Mouse (Mus musculus): ENCODE results near the gene Mlx. TPM values are rescaled to one million over a fixed set of nuclear protein-coding genes. Genes with fewer than 3 reads are reported as not detected.
A peak's percentile ranks its signal among the peaks of the same experiment; 100 is the strongest.

The Mlx gene
- total and polyA plus RNA-seq, 3 experiments, result 45.2 to 116 (median 51.5) TPM

GRCm38 (mm10) chr11:101115564-101115963, 28.5 kb downstream of the Mlx start:
- no peak overlapping the region; the same call in 1 of the 2 replicates for H3K9ac ChIP-seq (ENCODE audit: insufficient read depth, low read depth)
- H3K9me3 ChIP-seq (replicated peaks; ENCODE audit: low read length), result peaks cover 13% of the 10 kb centered on the region
- DNase-seq (ENCODE audit: extremely low read depth), result peak; percentile 77
- H3K27ac ChIP-seq (ENCODE audit: insufficient read depth, low read depth), result peak overlapping the region; percentile 49
- TF ChIP-seq MAZ (IDR thresholded peaks at IDR 0.05; ENCODE audit: low read depth, low read length) (0 out of 2 replicates have a peak, but pooled peaks have one; percentile 34), MAFK (IDR thresholded peaks at IDR 0.05; ENCODE audit: insufficient replicate concordance, low read length) (peak; percentile 19; the same call in 1 of the 2 replicates), MEF2A (IDR thresholded peaks at IDR 0.05; ENCODE audit: borderline replicate concordance, low read depth, low read length) (peak; percentile 71), RCOR1 (conservative IDR thresholded peaks at IDR 0.05; ENCODE audit: low read depth, low read length) (no peak), PAX5 (IDR thresholded peaks at IDR 0.05; ENCODE audit: low read length) (no peak), NRF1 (IDR thresholded peaks at IDR 0.05; ENCODE audit: low read depth, low read length) (no peak), ZMIZ1 (IDR thresholded peaks at IDR 0.05; ENCODE audit: low read depth, low read length) (no peak), USF2 (conservative IDR thresholded peaks at IDR 0.05; ENCODE audit: low read depth, low read length) (no peak; the same call in 1 of the 2 replicates), NELFE (IDR thresholded peaks at IDR 0.05; ENCODE audit: low read depth, low read length) (no peak), POLR2A (IDR thresholded peaks at IDR 0.05; ENCODE audit: low read depth, low read length) (no peak), MXI1 (IDR thresholded peaks at IDR 0.05; ENCODE audit: low read depth, low read length) (peak; percentile 70; the same call in 1 of the 2 replicates), CTCF (conservative IDR thresholded peaks at IDR 0.05 in 1 of 2, IDR thresholded peaks at IDR 0.05 in 1 of 2; ENCODE audit: low read depth in 2 of 2, low read length in 2 of 2) (no peak), USF1 (IDR thresholded peaks at IDR 0.05; ENCODE audit: low read depth, low read length) (peak; percentile 38; the same call in 1 of the 2 replicates), ETS1 (conservative IDR thresholded peaks at IDR 0.05; ENCODE audit: low read depth, low read length) (peak; percentile 99), IRF4 (IDR thresholded peaks at IDR 0.05; ENCODE audit: low read depth, low read length) (peak; percentile 99), E2F4 (IDR thresholded peaks at IDR 0.05; ENCODE audit: insufficient replicate concordance, low read depth, low read length) (no peak), JUND (conservative IDR thresholded peaks at IDR 0.05; ENCODE audit: low read depth, low read length) (0 out of 2 replicates have a peak, but pooled peaks have one; percentile 34), ZKSCAN1 (IDR thresholded peaks at IDR 0.05; ENCODE audit: borderline replicate concordance, low read depth, low read length) (no peak), HCFC1 (IDR thresholded peaks at IDR 0.05; ENCODE audit: low read depth, low read length) (no peak), EP300 (IDR thresholded peaks at IDR 0.05; ENCODE audit: low read length) (peak; percentile 95), MAX (IDR thresholded peaks at IDR 0.05; ENCODE audit: low read length) (no peak), TBP (conservative IDR thresholded peaks at IDR 0.05; ENCODE audit: low read depth, low read length) (0 out of 2 replicates have a peak, but pooled peaks have one; percentile 10), ZC3H11A (IDR thresholded peaks at IDR 0.05; ENCODE audit: low read depth, low read length) (no peak), MYC (IDR thresholded peaks at IDR 0.05; ENCODE audit: low read depth, low read length) (peak; percentile 39), TCF12 (IDR thresholded peaks at IDR 0.05; ENCODE audit: low read depth, low read length) (peak; percentile 78), BHLHE40 (IDR thresholded peaks at IDR 0.05; ENCODE audit: low read depth, low read length) (peak; percentile 98), SIN3A (IDR thresholded peaks at IDR 0.05; ENCODE audit: low read length) (peak; percentile 99), CHD2 (IDR thresholded peaks at IDR 0.05; ENCODE audit: low read length) (no peak), POLR2AphosphoS2 (IDR thresholded peaks at IDR 0.05; ENCODE audit: low read depth, low read length) (no peak), ZNF384 (IDR thresholded peaks at IDR 0.05; ENCODE audit: low read depth, low read length) (peak; percentile 86), CHD1 (IDR thresholded peaks at IDR 0.05; ENCODE audit: low read depth, low read length) (no peak), UBTF (IDR thresholded peaks at IDR 0.05; ENCODE audit: low read depth, low read length) (no peak)
- H3K4me1 ChIP-seq (ENCODE audit: control insufficient read depth in 1 of 2, insufficient read depth in 2 of 2), result peaks cover 20 to 70% of the 10 kb centered on the region in 2 experiments
- no peaks in the 10 kb centered on the region for H3K27me3 ChIP-seq (replicated peaks)
- no peak overlapping the region for H3K4me3 ChIP-seq (replicated peaks in 1 of 3; ENCODE audit: low read depth in 2 of 3, low read length in 2 of 3, poor library complexity in 1 of 3)
- H3K79me2 ChIP-seq (replicated peaks; ENCODE audit: control insufficient read depth, extremely low read depth, insufficient read depth, poor library complexity, severe bottlenecking), result peaks cover 85% of the 10 kb centered on the region
- H3K36me3 ChIP-seq (replicated peaks in 1 of 2; ENCODE audit: control insufficient read depth in 1 of 2, insufficient read depth in 1 of 2, low read length in 1 of 2), result peaks cover 4 to 43% of the 10 kb centered on the region in 2 experiments
- dilution Hi-C loops (cut with MboI; ENCODE audit: extremely low pct_ligation_motif_present, extremely low pct_unique_long_range_greater_than_20kb, low sequenced_read_pairs) (no loop called here), in situ Hi-C loops (cut with MboI; ENCODE audit: low pct_ligation_motif_present, low pct_unique_long_range_greater_than_20kb, low sequenced_read_pairs) (no loop called here)
- H3K4me2 ChIP-seq (ENCODE audit: insufficient read depth, low read depth, poor library complexity, severe bottlenecking), result peak overlapping the region; percentile 53
